Mouse (Mus musculus): ENCODE measurements around the gene Hddc3. TPM values are rescaled to one million over a fixed set of nuclear protein-coding genes. Genes with fewer than 3 reads are reported as not detected.

Gene Hddc3
- total and polyA plus RNA-seq, 3 experiments, result 47.1 to 58.1 TPM; not detected in 1

GRCm38 (mm10) chr7:80372667-80373066 lies 29.8 kb downstream of the Hddc3 start:
- Histone ChIP-seq H3K4me1 (ENCODE audit: control insufficient read depth in 1 of 2, insufficient read depth in 2 of 2, low read length in 2 of 2) (peaks cover 8 to 52% of the 10 kb centered on the region in 2 experiments), H3K36me3 (ENCODE audit: control insufficient read depth in 1 of 2, insufficient read depth in 2 of 2, low read length in 2 of 2) (peaks cover 0 to 34% of the 10 kb centered on the region in 2 experiments; a peak in 2 of 4 replicates)
- no peak for DNase-seq (ENCODE audit: low read depth, low spot score)

GRCm38 (mm10) chr7:80373352-80373751 lies 30.4 kb downstream of the Hddc3 start:
- DNase-seq (ENCODE audit: low read depth, low spot score), result peak; percentile 81
- H3K4me3 ChIP-seq (ENCODE audit: control insufficient read depth in 1 of 2, insufficient read depth in 1 of 2, low read depth in 2 of 2, low read length in 2 of 2), result peak overlapping the region; percentile 29 to 43
- peak overlapping the region; percentile 92 for H3K27ac ChIP-seq (ENCODE audit: control insufficient read depth, low read depth, low read length)
- H3K79me2 ChIP-seq (ENCODE audit: control insufficient read depth, insufficient read depth, low read length, poor library complexity), result peaks cover 3% of the 10 kb centered on the region; the same call in 1 of the 2 replicates
- H3K36me3 ChIP-seq (ENCODE audit: control insufficient read depth in 1 of 2, insufficient read depth in 2 of 2, low read length in 2 of 2), result peaks cover 0 to 34% of the 10 kb centered on the region in 2 experiments; a peak in 2 of 4 replicates
- TF ChIP-seq GATA1 (IDR thresholded peaks at IDR 0.05; ENCODE audit: low read depth, low read length), result peak; percentile 68
- peak; percentile 47; the same call in 1 of the 2 replicates for TF ChIP-seq RCOR1 (IDR thresholded peaks at IDR 0.05; ENCODE audit: low read depth, low read length)
- no peak for TF ChIP-seq POLR2AphosphoS5 (IDR thresholded peaks at IDR 0.05; ENCODE audit: borderline replicate concordance, low read depth, low read length)
- TF ChIP-seq CHD1 (IDR thresholded peaks at IDR 0.05; ENCODE audit: low read depth, low read length), result peak; percentile 65; the same call in 1 of the 2 replicates
- peak; percentile 65 for TF ChIP-seq SIN3A (IDR thresholded peaks at IDR 0.05; ENCODE audit: low read length)
- peak; percentile 17; the same call in 1 of the 2 replicates for TF ChIP-seq BHLHE40 (IDR thresholded peaks at IDR 0.05; ENCODE audit: borderline replicate concordance, low read depth, low read length)
- no peak for TF ChIP-seq RAD21 (IDR thresholded peaks at IDR 0.05; ENCODE audit: low read depth, low read length)
- TF ChIP-seq POLR2A (IDR thresholded peaks at IDR 0.05; ENCODE audit: control insufficient read depth in 1 of 2, insufficient read depth in 1 of 2, low read depth in 1 of 2, low read length in 2 of 2, poor library complexity in 1 of 2), result no peak
- peak; percentile 56 for TF ChIP-seq TCF12 (IDR thresholded peaks at IDR 0.05; ENCODE audit: low read depth, low read length)
- peak; percentile 56; the same call in 1 of the 2 replicates for TF ChIP-seq TBP (IDR thresholded peaks at IDR 0.05; ENCODE audit: low read depth, low read length)
- TF ChIP-seq ETS1 (IDR thresholded peaks at IDR 0.05; ENCODE audit: low read depth, low read length), result peak; percentile 82
- TF ChIP-seq EP300 (IDR thresholded peaks at IDR 0.05; ENCODE audit: low read depth in 1 of 2, low read length in 2 of 2), result peak; percentile 37 to 59
- TF ChIP-seq NELFE (IDR thresholded peaks at IDR 0.05; ENCODE audit: low read depth, low read length), result 0 out of 2 replicates have a peak, but pooled peaks have one; percentile 15
- no peak for TF ChIP-seq KAT2A (conservative IDR thresholded peaks at IDR 0.05; ENCODE audit: low read depth, low read length)
- TF ChIP-seq E2F4 (IDR thresholded peaks at IDR 0.05; ENCODE audit: borderline replicate concordance, low read depth, low read length), result no peak
- no peak for TF ChIP-seq CTCF (IDR thresholded peaks at IDR 0.05 in 2 of 3, conservative IDR thresholded peaks at IDR 0.05 in 1 of 3; ENCODE audit: control insufficient read depth in 1 of 3, insufficient read depth in 1 of 3, low read depth in 2 of 3, low read length in 3 of 3, poor library complexity in 1 of 3, severe bottlenecking in 1 of 3)
- TF ChIP-seq MAZ (IDR thresholded peaks at IDR 0.05; ENCODE audit: low read depth, low read length), result no peak
- 0 out of 2 replicates have a peak, but pooled peaks have one; percentile 1 for TF ChIP-seq ELF1 (IDR thresholded peaks at IDR 0.05; ENCODE audit: low read depth, low read length)
- peak; percentile 88 for TF ChIP-seq ZNF384 (IDR thresholded peaks at IDR 0.05; ENCODE audit: low read depth, low read length)
- no peaks in the 10 kb centered on the region for H3K9me3 ChIP-seq (replicated peaks; ENCODE audit: insufficient read depth, low read length)
- peaks cover 8 to 52% of the 10 kb centered on the region in 2 experiments for H3K4me1 ChIP-seq (ENCODE audit: control insufficient read depth in 1 of 2, insufficient read depth in 2 of 2, low read length in 2 of 2)
- H3K9ac ChIP-seq (ENCODE audit: control insufficient read depth, low read depth, low read length, poor library complexity, severe bottlenecking), result peak overlapping the region; percentile 41
- H3K27me3 ChIP-seq (ENCODE audit: control insufficient read depth in 1 of 2, insufficient read depth in 2 of 2, low read length in 2 of 2), result no peaks in the 10 kb centered on the region

More at GRCm38 (mm10) chr7:80372667-80373066, 29.8 kb downstream of the Hddc3 start:
- TF ChIP-seq JUND (IDR thresholded peaks at IDR 0.05; ENCODE audit: low read depth, low read length), result 0 out of 2 replicates have a peak, but pooled peaks have one; percentile 51
- TF ChIP-seq GATA1 (IDR thresholded peaks at IDR 0.05; ENCODE audit: low read depth, low read length), result no peak
- no peak for TF ChIP-seq CTCF (IDR thresholded peaks at IDR 0.05 in 2 of 3, conservative IDR thresholded peaks at IDR 0.05 in 1 of 3; ENCODE audit: control insufficient read depth in 1 of 3, insufficient read depth in 1 of 3, low read depth in 2 of 3, low read length in 3 of 3, poor library complexity in 1 of 3, severe bottlenecking in 1 of 3)
- H3K27me3 ChIP-seq (ENCODE audit: control insufficient read depth in 1 of 2, insufficient read depth in 2 of 2, low read length in 2 of 2), result no peaks in the 10 kb centered on the region
- no peaks in the 10 kb centered on the region for H3K9me3 ChIP-seq (replicated peaks; ENCODE audit: insufficient read depth, low read length)
- no peak overlapping the region for H3K4me3 ChIP-seq (ENCODE audit: control insufficient read depth in 1 of 2, insufficient read depth in 1 of 2, low read depth in 2 of 2, low read length in 2 of 2)
- peak overlapping the region; percentile 92 for H3K27ac ChIP-seq (ENCODE audit: control insufficient read depth, low read depth, low read length)
- no peak overlapping the region for H3K9ac ChIP-seq (ENCODE audit: control insufficient read depth, low read depth, low read length, poor library complexity, severe bottlenecking)
- peaks cover 3% of the 10 kb centered on the region; the same call in 1 of the 2 replicates for H3K79me2 ChIP-seq (ENCODE audit: control insufficient read depth, insufficient read depth, low read length, poor library complexity)
